Mouse (Mus musculus): ENCODE data around the gene Rtf1.
A peak's percentile ranks its signal among the peaks of the same experiment; 100 is the strongest.

The Rtf1 gene

DNA sequence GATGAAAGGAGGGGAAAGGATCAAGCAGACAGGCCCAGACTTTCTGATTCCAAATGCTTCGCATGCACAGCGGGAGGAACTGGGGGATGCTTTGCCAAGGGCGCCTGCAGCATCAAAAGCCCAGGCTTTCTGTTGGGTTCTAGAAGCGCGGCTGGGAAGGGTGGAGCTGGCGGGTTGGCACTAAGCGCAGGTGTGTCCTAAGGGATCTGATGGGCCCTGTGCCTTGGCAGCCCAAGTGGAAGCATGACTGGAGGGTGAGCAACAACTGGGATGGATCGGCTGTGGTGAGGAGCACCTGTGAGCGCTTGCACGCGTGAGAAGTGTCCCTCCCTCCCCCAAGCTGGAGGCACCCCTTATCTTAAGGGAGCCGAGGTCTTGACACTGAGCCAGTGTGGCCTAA, 62.3 kb downstream of the Rtf1 start:
- DNase-seq: no peak

DNA sequence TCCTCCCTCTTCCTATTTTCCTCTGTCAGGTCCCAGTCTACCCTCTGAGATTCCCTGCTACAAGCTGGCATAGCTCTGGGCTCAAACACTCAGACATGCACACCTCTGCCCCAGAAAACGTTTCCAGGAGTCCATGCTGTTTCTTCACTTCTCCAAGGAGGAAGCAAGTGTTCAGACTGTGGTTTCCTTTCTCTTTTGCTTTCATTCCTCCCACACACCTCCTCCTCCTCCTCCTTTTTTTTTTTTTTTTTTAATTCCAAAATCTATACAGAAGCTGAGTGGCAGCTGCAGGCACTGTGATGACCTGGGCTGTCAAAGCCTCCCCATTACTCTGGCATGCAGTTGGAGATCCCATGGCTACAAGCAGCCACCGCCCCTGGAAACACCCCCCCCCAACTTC, 65.7 kb downstream of the Rtf1 start:
- DNase-seq: no peak

DNA sequence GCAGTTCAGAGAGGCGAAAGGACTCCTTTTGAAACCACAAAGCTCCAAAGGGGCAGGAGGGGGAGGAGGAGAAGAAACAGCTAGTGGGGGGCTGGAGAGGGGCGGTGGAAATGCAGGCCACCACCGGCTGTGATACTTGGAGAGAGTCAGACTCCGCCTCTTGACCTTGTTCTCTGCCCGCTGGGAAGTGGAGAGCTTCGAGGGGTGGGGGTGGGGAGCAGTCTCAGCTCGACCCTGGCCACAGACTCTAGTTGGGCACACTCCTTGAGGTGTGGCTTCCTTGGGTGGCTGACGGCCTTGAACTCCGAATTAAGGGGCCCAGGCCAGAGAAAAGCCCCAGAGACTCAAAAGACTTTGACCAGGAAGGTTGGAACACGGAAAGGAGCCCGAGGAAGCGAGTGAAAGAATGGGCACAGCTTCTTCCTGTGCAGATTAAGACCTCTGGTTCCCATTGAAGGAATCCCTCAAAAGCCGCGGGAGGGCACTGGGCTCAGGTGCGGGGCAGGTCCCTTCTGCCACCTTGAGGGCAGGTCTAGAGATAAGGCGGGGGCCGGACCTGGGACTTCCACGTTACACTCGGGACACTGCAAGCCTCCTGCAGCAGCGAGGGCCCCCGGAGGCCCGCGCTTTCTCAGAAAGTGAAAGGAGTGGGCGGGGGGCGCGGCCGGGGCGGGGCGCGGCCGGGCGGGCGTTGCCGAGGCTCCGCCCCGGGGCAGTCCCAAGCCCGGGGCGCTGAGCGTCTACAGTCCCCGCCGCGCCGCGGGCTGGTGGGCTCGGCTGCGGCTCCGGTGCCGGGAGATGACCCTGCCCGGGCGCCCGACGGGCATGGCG, 66.9 kb downstream of the Rtf1 start, which contains the start of gene Itpka:
Gene Itpka, plus strand, starts transcription at position 757 of the 831 bp plus-strand sequence.
- peak; percentile 78 for DNase-seq

DNA sequence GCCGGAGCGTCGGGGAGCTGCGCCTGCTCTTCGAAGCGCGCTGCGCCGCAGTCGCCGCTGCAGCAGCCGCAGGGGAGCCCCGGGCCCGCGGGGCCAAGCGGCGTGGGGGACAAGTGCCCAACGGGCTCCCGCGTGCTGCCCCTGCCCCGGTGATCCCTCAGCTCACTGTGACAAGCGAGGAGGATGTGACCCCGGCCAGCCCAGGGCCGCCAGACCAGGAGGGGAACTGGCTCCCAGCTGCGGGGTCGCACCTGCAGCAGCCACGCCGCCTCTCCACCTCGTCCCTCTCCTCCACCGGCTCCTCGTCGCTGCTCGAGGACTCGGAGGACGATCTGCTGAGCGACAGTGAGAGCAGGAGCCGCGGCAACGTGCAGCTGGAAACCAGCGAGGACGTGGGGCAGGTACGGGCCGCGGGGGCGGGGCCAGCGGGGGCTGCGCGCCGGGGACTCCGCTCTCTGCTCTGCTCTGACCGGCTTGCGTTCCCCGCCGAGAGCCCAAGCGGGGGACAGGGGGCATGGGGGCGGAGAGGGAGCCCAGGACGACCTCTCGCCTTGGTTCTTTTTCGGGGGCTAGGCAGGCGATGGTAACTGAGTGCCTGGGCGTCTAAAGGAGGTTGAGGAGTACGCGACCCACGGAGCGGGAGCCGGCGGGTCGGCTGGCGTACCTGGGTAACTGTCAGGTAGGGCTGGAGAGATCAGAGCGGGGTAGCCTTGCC, 67.8 kb downstream of the Rtf1 start:
- peak; percentile 78 for DNase-seq

DNA sequence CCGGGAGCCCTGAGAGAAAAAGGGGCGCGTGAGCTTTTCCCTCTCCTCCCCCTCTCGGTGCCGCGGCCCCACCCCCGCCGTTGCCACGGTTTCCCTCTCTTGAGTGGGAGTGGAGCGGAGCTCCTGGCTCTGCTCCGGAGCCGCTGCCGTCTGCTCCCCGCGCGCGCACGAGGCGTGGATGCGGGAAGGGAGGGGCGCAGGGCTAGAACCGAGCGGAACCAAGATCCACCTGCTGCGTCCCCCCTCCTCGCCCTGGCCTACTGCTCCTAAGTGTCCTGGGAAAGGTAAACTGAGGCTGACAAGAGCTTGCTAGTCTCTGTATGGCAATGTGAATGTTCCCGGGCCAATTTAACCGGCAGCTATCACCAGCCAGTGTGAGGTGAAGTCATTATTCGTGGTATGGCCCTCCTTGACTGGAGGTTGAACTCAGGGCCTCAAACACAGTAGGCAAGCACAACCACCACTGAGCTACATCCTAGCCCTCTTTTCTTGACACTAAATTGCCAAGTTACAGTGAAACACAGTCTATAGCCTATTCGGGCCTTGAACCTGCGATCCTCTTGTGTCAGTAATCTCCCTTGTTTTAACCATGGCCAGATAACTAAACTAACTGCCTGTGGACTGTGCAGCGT, 68.4 kb downstream of the Rtf1 start:
- DNase-seq: peak; percentile 44

DNA sequence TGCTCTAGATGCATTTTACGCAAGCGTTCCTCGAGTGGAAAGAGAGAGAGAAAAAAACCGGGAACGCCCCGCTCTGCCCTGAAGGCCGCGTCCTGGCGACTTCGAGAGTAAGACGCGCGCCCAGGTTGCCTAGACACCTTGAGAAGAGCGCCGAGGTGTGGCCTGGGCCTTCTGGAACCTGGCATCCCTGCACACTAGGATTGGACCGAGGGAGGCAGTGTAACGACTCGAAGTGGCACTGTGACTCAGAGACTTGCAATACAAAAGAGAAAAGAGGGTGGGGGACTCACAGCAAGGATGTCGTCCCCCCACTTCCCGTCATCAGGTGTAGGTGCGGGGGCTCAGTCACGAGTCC, 68.9 kb downstream of the Rtf1 start:
- DNase-seq: no peak

DNA sequence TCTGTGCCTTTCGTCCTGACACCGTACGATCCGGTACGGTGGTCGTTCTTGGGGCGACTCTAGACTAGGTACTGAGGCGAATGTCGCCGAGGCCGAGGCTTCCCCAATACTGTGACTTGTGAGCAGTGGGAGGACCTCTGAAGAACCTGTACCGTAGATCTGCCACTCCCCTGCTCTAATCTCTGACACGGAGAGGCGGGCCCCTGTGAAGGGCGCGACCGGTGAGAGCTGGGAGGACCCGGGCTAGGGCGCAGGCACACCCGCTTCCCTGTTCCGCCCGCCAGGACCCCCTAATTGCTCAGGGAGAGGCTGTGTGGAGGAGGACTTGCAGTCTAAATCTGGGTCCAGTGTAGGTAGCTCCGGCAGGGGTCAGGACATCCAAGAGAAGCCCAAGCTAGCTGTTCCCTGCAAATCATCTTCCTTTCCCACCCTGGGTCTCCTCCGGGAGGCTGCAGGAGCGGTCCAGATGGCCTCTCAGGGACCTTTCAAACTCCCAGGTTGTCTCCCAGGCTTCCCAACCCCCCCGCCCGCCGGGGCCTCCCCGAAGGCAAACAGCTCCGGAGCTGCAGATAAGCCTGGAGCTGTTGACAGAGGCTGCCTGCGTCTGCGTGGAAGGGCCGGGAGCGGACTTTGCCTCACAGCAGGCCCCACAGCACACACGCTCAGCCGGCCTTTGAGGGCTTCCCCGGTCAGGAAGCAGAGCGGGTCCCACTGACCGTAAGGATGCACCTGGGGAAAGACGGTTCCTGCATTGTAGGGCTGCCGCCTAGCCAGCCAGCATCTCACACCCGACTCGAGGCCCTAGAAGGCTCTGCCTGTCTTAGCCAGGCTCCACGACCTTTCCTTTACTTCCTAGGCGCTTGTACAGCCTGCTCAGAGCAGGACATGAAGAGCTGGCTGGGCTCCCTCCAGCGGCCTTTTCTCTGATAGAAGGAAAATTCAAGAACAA, 69.6 kb downstream of the Rtf1 start:
- DNase-seq: peak; percentile 34

DNA sequence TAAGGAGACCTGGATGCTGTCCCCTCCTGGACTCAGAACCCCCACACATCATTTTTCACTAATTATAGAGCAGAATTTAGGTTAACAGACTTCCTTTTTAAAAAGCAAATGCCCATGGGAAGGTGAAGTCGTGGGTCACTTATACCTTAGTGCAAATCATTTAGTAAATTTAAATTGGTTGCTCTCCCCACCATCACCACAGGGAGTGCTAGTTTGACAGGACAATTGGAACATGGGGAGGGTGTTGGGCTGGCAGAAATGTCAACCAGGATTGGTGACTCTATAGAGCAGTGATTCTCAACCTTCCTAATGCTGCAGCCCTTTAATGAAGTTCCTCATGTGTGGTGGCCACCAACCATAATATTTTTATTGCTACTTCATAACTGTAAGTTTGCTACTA, 70.4 kb downstream of the Rtf1 start:
- DNase-seq: no peak

DNA sequence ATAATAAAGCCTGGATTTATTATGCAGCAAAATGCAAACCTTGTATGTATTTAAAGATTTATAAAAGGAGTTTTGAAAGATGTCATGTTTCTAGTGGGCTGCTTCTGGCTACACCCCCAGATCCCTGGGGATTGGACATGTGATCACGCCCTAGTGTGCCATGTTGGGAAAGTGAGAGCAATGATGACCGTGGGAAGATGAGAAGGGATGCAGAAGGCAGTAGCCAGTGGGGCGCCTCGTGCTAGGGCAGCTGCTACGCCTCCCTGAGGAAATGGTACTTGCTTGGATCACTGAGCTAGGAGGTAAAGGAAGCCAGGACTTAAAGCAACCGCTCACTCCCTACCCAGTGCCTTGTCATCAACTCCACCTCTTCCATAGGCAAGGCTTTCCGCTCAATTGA, 72.7 kb downstream of the Rtf1 start:
- no peak for DNase-seq

DNA sequence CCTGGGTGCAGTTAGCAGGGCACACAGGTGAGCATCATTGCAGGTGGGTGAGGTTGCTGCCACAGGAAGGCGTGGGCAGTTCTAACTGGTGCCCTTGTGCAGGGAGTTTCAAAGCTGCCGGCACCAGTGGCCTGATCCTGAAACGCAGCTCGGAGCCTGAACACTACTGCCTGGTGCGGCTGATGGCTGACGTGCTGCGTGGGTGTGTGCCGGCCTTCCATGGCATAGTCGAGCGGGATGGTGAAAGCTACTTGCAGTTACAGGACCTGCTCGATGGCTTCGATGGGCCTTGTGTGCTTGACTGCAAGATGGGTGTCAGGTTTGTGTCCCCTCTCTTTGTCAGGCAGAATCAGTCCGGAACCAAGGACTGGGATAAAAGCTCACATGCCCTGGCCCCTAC, 74.4 kb downstream of the Rtf1 start:
- no peak for DNase-seq

DNA sequence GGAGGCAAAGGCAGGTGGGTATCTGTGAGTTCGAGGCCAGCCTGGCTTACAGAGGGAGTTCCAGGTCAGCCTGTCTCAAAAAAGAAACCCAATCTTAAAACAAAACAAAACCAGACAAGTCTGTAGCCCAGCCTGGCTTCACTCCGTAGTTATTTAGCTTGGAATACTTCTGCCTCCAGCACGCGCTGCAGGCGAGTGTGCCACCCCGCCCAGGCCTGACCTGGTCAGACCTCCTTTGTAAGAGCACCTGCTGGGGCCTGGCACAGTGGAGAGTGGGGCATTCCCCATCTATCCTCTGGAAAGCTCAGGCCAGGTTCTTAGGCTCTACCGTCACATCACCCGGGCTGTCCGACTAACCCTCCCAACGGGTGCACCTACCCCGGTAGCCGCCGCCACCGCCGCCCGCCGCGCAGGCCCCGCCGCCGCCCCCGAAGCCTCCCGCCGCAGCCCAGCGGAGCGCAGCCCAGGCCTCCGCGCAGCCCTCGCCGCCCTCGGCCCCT, 82.8 kb downstream of the Rtf1 start:
- no peak for DNase-seq

DNA sequence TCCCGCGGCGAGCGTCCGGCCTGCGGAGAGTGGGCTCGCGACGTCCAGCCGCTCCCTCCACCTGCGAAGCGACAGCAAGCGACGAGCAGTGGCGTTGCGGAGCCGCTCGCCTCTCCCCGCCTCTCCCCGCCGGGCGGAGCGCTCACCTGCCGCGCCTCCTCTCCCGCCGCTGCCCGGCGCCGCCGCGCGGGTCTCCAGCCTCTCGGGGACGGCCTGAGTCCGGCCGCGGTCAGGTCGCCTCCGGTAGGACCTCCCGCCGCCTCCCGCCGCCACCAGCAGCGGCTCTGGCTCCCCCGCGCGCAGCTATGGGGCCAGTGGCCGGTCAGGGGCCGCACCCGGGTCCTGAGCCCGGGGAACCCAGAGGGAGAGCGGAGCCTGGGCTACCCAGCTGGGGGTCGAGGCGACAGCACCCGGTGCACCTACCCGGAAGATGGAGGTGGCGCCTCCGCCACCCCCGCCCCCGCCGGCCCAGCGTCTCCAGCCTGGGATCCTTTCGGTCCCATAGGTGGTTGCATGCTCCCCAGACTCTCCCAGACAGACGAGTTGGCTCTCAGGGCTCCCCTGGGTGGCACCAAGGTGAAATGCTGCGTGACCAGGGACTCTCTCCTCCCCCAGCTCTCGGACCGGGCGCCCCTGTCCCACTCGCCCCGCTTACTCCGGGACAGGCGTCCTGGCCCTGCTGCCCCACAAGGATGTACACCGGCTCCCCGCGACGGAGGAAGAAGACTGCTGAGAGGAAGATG, 83.4 kb downstream of the Rtf1 start:
- DNase-seq: peak; percentile 50

DNA sequence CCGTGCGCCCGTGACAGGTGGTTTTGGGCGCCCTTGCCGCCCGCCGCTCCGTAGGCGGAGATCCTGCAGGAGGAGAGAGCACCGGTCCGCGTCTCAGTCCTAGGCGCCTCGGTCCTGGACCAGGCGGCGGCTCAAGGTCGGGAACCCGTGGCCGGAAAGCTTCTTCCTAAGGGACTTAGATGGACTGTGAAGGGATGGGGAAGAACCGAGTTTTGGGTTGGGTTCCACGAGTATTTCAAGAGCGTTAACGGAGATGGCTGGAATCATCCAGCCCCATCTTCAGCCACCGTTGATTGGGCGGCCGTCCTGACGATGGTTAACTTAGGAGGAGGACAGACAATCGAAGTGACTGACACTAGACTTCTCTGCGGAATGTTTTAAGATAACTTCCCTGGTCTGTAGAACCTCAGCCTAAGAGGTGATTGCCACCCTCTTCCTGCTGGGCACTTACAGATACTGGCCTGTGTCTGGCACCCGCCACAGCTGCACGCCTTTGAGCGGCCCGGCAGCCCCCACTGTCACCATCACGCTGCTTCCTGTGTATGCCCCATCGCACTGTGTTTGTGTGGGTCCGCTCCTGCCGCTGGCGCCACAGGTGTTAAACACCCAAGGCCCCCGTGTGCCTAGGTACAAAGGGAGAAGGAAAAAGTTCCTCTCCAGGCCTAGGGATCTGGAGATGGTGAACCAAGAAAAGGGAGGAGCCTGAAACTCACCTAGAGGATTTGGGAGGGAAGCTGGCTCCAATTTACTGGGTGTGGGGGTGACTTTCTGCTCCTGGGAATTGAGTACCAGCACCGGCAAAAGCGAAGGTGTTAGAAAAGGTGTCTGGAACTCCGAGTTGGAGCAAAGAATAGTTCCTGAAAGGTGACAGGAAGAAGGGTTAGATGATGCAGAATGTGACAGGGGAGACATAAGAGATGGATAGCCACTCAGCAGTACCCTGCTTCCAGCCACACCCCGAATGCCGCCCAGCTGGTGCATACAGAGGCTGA, 84.3 kb downstream of the Rtf1 start:
- peak; percentile 73 for DNase-seq

DNA sequence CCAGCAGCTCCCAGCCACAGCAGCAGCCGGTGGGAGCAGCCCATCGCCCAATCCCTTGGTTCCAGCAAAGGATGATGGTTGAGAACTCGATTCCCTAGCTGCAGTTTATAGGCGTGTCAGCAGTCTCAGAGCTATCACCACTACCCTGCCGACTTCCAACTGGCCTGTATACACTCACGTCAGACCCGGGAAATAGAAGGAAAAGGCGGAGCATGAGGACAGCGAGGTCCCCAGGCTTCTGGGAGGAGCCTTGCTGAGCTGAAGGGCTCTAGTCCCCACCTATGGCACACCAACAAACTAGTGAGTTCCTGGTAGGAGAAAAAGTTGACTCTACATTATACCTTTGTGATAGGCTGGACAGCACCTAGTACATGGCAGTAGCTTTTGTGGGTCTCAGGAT, 85.4 kb downstream of the Rtf1 start, which contains the start of gene Ltk:
Gene Ltk, minus strand, starts transcription at position 181 of the 400 bp plus-strand sequence.
- no peak for DNase-seq

DNA sequence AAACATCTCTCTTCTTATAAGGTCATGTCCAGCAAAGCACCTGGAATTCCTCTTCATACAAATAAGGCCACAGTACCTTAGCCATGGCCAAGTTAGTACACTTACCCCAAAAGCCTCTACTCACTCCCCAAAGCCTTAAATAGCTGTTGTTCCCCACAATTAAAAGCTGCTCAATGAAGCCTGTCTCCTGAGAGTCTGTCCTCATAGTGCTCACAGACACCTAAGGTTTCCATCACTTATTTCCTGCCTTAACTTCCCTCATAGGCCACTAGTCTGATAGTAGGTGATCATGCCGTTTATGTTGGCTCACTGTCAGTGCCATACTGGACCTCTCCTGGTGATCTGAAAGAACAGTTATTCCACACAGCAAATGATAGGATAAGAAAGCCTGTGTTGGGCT, 87.4 kb downstream of the Rtf1 start:
- no peak for DNase-seq

DNA sequence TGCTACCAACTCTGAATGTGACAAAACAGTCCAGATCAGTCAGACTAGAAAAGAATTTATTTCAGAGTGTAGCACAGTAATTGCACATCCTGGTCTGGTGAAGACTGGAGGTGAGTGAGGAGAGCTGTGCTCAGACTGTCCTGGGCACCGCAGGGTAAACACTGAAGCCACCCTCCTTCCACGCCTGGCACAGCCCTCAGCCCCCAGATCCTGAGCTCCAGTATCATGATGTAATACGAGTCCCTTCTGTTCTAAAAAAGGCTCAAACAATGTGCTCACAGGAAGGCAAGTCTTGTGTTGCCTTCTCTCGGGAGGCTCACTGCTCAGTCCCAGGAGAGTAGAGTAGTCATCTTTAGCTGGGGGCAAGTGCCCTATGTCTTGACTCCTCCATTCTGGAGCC, 89.1 kb downstream of the Rtf1 start:
- no peak for DNase-seq

DNA sequence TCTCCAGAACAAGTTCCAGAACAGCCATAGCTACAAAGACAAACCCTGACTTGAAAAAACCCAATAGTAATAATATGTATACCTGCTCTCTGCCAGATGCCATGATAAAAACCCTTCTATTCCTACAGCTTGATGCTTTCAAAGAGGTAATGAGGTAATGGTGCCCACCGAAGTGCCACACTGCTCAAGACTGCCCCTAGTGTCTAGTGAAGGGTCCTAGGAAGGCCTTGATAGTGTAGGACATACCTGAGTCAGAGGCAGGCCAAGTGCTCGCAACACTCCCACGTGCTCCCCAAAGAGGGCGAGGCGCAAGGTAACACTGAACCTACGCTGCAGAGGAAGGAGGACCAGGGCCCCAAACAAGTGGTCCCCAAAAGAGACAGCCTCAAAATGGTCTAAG, 92.4 kb downstream of the Rtf1 start:
- peak; percentile 36 for DNase-seq
